Mouse (Mus musculus): ENCODE measurements around the gene Cel. TPM values are rescaled to one million over a fixed set of nuclear protein-coding genes. Genes with fewer than 3 reads are reported as not detected.
A peak's percentile ranks its signal among the peaks of the same experiment; 100 is the strongest.

Gene Cel
- polyA plus RNA-seq, 1 experiment from 2014 or later: 0.45 TPM

DNA sequence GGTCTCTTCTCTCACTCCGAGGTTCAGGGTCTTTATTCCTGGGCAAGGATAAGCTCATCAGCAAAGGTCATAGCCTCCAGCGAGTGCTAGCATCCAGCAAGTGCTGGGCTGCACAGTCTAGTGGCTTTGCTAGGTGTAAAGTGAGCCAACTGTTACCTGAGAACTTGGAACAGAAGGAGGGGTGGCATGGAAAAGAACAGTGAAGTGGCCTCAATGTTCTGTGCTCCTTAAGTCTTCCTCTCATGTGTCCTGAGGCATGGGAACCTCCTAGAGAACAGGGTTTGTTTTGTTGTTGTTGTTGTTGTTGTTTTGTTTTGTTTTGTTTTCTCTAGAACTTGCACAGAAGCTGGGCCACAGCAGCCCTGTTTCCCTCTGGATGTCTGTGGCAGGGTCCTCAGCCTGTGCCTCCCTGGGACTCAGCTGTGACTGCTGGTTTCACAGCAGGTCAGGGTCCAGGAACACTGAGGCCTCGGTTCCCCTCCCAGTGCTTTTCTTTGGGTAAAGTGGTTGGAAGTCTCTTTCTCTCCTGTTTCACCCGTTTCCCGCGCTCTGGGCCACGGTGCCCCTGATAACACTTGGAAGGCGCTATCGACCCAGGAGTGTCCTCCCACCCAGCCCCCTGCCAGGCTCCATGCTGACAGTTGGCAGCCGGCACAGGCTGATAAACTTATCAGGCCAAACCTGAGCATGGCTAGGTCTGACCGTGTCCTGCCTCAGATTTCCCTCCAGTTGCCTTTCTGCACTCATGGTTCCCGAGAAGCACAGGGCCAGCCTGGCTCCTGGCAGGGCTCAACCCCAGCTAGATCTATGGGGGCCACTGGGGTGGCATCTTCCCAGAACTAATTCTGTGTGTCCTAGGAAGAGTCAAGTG is 38.8 kb upstream of the Cel start:
- peak overlapping the region; percentile 31 for H3K4me3 ChIP-seq (replicated peaks)
- ATAC-seq (ENCODE audit: insufficient read depth): peak; percentile 88
- peak overlapping the region; percentile 94 for H3K27ac ChIP-seq (replicated peaks)
- H3K4me2 ChIP-seq: peak overlapping the region; percentile 74
- no peaks in the 10 kb centered on the region for H3K27me3 ChIP-seq
- peak overlapping the region; percentile 60 for H3K9ac ChIP-seq
- peaks cover 93% of the 10 kb centered on the region for H3K4me1 ChIP-seq (replicated peaks)
- 0 out of 2 replicates have a peak, but pooled peaks cover 3% of the 10 kb centered on the region for H3K9me3 ChIP-seq (replicated peaks)
- H3K36me3 ChIP-seq (replicated peaks): 0 out of 2 replicates have a peak, but pooled peaks cover 3% of the 10 kb centered on the region
- WGBS (ENCODE audit: insufficient replicate concordance): 20% methylated on average over 12 of the region's 12 CpGs

GRCm38 (mm10) chr2:28599569-28599900 is 36.3 kb upstream of the Cel start:
- peak overlapping the region; percentile 94 for H3K27ac ChIP-seq (replicated peaks)
- no peak overlapping the region for H3K4me3 ChIP-seq (replicated peaks)
- 21% methylated on average over 6 of the region's 6 CpGs for WGBS (ENCODE audit: insufficient replicate concordance)
- H3K9ac ChIP-seq: peak overlapping the region; percentile 58
- H3K4me2 ChIP-seq: peak overlapping the region; percentile 60
- no peak for ATAC-seq (ENCODE audit: insufficient read depth)
- peaks cover 97% of the 10 kb centered on the region for H3K4me1 ChIP-seq (replicated peaks)
- H3K9me3 ChIP-seq (replicated peaks): 0 out of 2 replicates have a peak, but pooled peaks cover 3% of the 10 kb centered on the region
- H3K27me3 ChIP-seq: no peaks in the 10 kb centered on the region
- no peaks in the 10 kb centered on the region for H3K36me3 ChIP-seq (replicated peaks)

DNA sequence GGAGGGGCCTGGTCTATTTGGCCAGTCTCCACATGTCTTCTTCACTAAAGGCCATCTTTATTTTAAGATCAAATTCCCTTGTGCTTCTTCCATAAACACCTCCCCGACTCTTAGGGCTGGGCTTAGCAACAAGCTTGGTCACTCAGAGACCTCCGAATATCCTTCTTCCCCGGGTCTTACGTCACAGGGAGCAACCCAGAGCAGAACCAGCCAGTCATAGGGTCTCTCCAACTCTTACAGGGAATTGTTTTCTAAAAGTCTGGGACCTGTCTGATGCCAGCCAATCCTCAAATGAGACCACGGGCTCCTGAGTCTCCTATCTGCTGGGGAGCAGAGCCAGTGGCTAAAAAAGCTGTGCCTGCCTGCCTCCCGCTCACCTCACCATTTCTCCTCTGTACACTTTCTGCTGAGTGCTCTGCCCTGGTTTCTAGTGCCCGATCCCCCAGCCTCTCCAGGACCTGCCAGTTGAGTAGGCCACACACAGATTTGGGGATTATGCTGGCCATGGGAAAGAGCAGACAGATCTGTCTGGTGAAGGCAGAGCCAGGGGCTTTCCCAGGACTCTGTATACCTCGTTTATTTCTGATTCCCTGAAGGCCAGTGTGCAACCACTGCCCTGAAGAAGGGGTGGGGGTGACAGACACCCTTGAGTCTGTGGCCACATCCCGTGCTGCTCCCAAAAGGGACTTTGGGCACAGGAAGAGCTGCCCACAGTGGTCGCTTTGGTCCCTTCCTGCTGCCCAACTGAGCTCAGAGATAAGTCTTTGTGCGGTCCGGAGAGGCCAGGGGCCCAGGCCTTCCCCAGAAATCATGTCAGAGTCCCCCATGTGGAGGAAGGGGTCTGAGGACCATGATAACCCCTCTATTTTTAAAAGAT is 35.7 kb upstream of the Cel start:
- H3K27ac ChIP-seq (replicated peaks): peak overlapping the region; percentile 94
- ATAC-seq (ENCODE audit: insufficient read depth): no peak
- H3K9me3 ChIP-seq (replicated peaks): 0 out of 2 replicates have a peak, but pooled peaks cover 3% of the 10 kb centered on the region
- peak overlapping the region; percentile 58 for H3K9ac ChIP-seq
- WGBS (ENCODE audit: insufficient replicate concordance): 9% methylated on average over 12 of the region's 12 CpGs
- H3K4me2 ChIP-seq: peak overlapping the region; percentile 60
- H3K4me3 ChIP-seq (replicated peaks): no peak overlapping the region
- H3K27me3 ChIP-seq: no peaks in the 10 kb centered on the region
- H3K36me3 ChIP-seq (replicated peaks): no peaks in the 10 kb centered on the region
- H3K4me1 ChIP-seq (replicated peaks): peaks cover 98% of the 10 kb centered on the region

DNA sequence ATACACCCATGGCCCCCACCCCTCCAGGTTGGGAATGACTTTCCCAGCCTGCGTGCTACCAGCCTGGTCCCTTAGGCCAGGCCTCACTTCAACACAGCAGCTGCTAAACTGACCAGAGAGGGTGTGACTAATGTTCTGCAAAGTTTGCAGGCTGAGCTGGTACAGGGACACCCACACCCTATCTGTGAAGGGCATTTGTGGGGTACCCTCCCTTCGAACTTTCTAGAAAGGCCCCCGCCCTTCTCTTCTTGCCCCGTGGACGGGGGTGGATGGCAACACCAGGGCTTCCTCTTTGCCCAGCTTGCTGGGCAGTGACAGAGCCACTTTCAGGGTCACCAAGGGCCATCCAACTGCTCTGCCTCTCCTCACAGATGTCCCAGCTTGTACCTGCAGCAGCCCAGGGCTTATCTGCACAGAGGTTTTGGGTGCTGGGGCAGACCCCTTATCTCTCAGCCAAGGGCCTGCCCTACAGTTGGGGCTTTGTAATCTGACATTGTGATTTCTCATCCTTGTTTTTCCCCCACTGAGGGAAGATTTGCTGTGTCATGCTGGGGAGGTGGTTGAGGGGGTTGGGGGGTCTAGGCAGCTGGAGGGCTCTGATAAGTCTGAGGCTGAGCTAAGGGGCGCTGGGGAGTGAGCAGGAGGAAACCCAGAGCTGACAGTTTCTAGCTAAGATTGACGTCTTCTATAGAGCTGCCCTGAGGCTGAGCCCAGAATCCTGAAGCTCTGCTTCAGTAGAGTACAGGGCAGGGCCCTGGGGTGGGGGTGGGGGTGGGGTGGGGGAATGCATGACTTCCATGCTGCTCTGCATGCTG is 34.7 kb upstream of the Cel start:
- peak overlapping the region; percentile 58 for H3K9ac ChIP-seq
- H3K27me3 ChIP-seq: no peaks in the 10 kb centered on the region
- 21% methylated on average over 7 of the region's 7 CpGs for WGBS (ENCODE audit: insufficient replicate concordance)
- H3K9me3 ChIP-seq (replicated peaks): 0 out of 2 replicates have a peak, but pooled peaks cover 3% of the 10 kb centered on the region
- H3K4me3 ChIP-seq (replicated peaks): peak overlapping the region; percentile 14
- ATAC-seq (ENCODE audit: insufficient read depth): peak; percentile 79
- H3K4me1 ChIP-seq (replicated peaks): peaks cover 96% of the 10 kb centered on the region
- H3K36me3 ChIP-seq (replicated peaks): no peaks in the 10 kb centered on the region
- peak overlapping the region; percentile 60 for H3K4me2 ChIP-seq
- peak overlapping the region; percentile 94 for H3K27ac ChIP-seq (replicated peaks)

- peak overlapping the region; percentile 60 for H3K4me2 ChIP-seq
- no peak overlapping the region for H3K4me3 ChIP-seq (replicated peaks)
- H3K36me3 ChIP-seq (replicated peaks): no peaks in the 10 kb centered on the region
- no peak for ATAC-seq (ENCODE audit: insufficient read depth)
- no peak overlapping the region for H3K9ac ChIP-seq
- peaks cover 94% of the 10 kb centered on the region for H3K4me1 ChIP-seq (replicated peaks)
- WGBS (ENCODE audit: insufficient replicate concordance): 62% methylated on average over 7 of the region's 7 CpGs
- H3K27me3 ChIP-seq: no peaks in the 10 kb centered on the region
- H3K9me3 ChIP-seq (replicated peaks): 0 out of 2 replicates have a peak, but pooled peaks cover 3% of the 10 kb centered on the region
- H3K27ac ChIP-seq (replicated peaks): peak overlapping the region; percentile 94
Measured at GRCm38 (mm10) chr2:28596998-28597397, 33.8 kb upstream of the Cel start.

DNA sequence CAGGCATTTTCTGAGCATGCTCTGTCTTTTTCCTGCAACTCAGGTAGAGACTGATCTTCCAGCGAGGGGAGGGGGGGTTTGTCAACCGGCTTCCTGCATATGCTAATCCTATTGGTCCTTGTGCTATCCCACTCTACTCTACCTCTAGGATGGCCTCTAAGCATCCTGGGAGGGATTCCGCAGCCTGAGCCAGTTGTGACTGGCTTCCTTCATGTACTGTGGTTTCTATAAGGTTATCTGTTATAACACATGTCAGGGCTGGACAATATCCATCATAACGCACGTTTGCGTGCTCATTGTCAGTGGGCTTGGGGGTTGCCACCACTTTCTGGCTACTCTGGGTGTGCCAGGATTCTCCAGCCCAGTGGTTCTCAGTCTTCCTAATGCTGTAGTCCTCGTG is 32.8 kb upstream of the Cel start:
- no peak overlapping the region; the same call in 1 of the 2 replicates for H3K9ac ChIP-seq
- no peaks in the 10 kb centered on the region for H3K27me3 ChIP-seq
- H3K4me2 ChIP-seq: peak overlapping the region; percentile 2; the same call in 1 of the 2 replicates
- H3K27ac ChIP-seq (replicated peaks): peak overlapping the region; percentile 94
- 14% methylated on average over 7 of the region's 7 CpGs for WGBS (ENCODE audit: insufficient replicate concordance)
- H3K4me1 ChIP-seq (replicated peaks): peaks cover 84% of the 10 kb centered on the region
- peak; percentile 46 for ATAC-seq (ENCODE audit: insufficient read depth)
- H3K4me3 ChIP-seq (replicated peaks): no peak overlapping the region
- no peaks in the 10 kb centered on the region for H3K36me3 ChIP-seq (replicated peaks)
- H3K9me3 ChIP-seq (replicated peaks): 0 out of 2 replicates have a peak, but pooled peaks cover 3% of the 10 kb centered on the region

DNA sequence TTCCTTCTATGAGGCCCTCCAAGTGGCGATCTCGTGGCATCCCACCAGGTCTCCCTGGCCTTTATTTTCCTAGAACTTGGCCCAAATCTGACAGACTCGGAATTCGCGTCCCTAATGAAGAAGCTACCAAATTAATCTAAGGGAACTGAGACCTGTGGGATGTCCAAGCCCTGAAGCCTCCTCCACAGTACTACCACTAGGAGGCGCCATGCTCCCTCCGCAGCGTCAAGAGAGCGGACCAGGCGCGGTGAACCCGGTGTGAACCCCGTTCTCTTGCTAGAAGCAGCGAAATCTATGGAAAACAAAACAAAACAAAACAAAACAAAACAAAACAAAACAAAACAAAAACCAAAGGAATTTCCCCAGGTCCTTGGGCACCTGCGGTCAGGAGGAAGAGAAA is 29.6 kb upstream of the Cel start:
- no peaks in the 10 kb centered on the region for H3K36me3 ChIP-seq (replicated peaks)
- H3K27me3 ChIP-seq: no peaks in the 10 kb centered on the region
- WGBS (ENCODE audit: insufficient replicate concordance): 5% methylated on average over 15 of the region's 15 CpGs
- no peak overlapping the region for H3K9ac ChIP-seq
- H3K27ac ChIP-seq (replicated peaks): no peak overlapping the region
- H3K4me2 ChIP-seq: peak overlapping the region; percentile 48
- no peak for ATAC-seq (ENCODE audit: insufficient read depth)
- peaks cover 52% of the 10 kb centered on the region for H3K4me1 ChIP-seq (replicated peaks)
- H3K4me3 ChIP-seq (replicated peaks): peak overlapping the region; percentile 22; the same call in 1 of the 2 replicates
- 0 out of 2 replicates have a peak, but pooled peaks cover 3% of the 10 kb centered on the region for H3K9me3 ChIP-seq (replicated peaks)

GRCm38 (mm10) chr2:28591479-28591878 is 28.3 kb upstream of the Cel start:
- H3K9ac ChIP-seq: no peak overlapping the region
- no peak overlapping the region for H3K4me2 ChIP-seq
- no peak overlapping the region for H3K27ac ChIP-seq (replicated peaks)
- no peak overlapping the region for H3K4me3 ChIP-seq (replicated peaks)
- H3K27me3 ChIP-seq: no peaks in the 10 kb centered on the region
- WGBS (ENCODE audit: insufficient replicate concordance): 28% methylated on average over 2 of the region's 2 CpGs
- no peaks in the 10 kb centered on the region for H3K9me3 ChIP-seq (replicated peaks)
- ATAC-seq (ENCODE audit: insufficient read depth): no peak
- no peaks in the 10 kb centered on the region for H3K36me3 ChIP-seq (replicated peaks)
- H3K4me1 ChIP-seq (replicated peaks): peaks cover 39% of the 10 kb centered on the region

GRCm38 (mm10) chr2:28588574-28588973 is 25.4 kb upstream of the Cel start:
- no peak overlapping the region for H3K9ac ChIP-seq
- H3K4me1 ChIP-seq (replicated peaks): peaks cover 29% of the 10 kb centered on the region
- no peaks in the 10 kb centered on the region for H3K9me3 ChIP-seq (replicated peaks)
- H3K36me3 ChIP-seq (replicated peaks): no peaks in the 10 kb centered on the region
- H3K27me3 ChIP-seq: no peaks in the 10 kb centered on the region
- no peak for ATAC-seq (ENCODE audit: insufficient read depth)
- no peak overlapping the region for H3K4me2 ChIP-seq
- H3K4me3 ChIP-seq (replicated peaks): no peak overlapping the region
- no peak overlapping the region for H3K27ac ChIP-seq (replicated peaks)
- WGBS (ENCODE audit: insufficient replicate concordance): 19% methylated on average over 1 of the region's 1 CpGs

- H3K4me1 ChIP-seq (replicated peaks): peaks cover 37% of the 10 kb centered on the region
- no peaks in the 10 kb centered on the region for H3K9me3 ChIP-seq (replicated peaks)
- H3K27me3 ChIP-seq: no peaks in the 10 kb centered on the region
- H3K36me3 ChIP-seq (replicated peaks): peaks cover 5% of the 10 kb centered on the region
- ATAC-seq (ENCODE audit: insufficient read depth): no peak
- no peak overlapping the region for H3K4me2 ChIP-seq
- 32% methylated on average over 2 of the region's 2 CpGs for WGBS (ENCODE audit: insufficient replicate concordance)
- no peak overlapping the region for H3K9ac ChIP-seq
- no peak overlapping the region for H3K27ac ChIP-seq (replicated peaks)
- no peak overlapping the region for H3K4me3 ChIP-seq (replicated peaks)
Measured at GRCm38 (mm10) chr2:28585730-28586129, 22.5 kb upstream of the Cel start.

Data from liver, embryonic 15.5 days (tissue).